Mouse (Mus musculus): ENCODE measurements around the gene Epb41l1.

The Epb41l1 gene

DNA sequence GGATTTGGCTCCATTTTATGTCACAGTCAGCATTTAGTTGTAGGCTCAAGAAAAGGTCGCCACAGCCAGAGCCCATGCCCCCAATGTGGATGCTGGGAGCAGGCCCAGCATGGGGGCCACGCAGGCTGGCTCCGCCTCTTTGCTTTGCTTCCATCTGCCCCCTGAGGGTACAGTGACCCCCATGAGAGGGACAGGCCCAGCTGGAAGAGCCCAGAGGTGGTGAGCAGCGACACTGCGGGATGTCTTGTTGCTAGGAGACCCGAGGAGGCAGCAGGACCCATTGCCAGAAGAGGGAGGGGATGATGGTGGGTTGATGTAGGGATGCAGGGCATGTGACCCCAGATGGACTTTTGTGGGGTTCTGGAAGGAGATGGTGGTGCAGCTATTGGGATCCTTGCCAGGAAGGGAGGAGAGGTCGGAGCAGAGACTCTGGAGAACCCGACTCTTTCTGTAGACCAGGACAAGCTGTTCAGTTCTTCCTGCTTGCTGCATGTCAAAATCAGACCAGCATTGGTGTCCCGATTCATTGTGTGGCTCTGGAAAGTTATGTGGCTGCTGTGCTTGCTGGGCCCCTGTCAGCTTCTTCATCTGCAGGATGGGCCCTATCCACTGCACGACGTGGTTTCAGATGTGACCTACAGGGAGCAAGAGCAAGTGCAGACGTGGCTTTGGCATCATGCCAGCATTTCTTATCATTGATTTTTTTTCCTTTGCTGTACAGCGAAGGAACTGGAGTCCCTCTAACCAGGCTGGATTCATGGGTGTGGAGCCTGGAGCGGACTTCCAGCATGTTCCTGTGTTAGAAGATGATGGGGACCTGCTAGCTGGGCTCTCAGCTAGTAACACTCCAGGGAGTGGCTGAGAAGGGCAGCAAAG, 41.7 kb downstream of the Epb41l1 start:
- DNase-seq, result no peak

DNA sequence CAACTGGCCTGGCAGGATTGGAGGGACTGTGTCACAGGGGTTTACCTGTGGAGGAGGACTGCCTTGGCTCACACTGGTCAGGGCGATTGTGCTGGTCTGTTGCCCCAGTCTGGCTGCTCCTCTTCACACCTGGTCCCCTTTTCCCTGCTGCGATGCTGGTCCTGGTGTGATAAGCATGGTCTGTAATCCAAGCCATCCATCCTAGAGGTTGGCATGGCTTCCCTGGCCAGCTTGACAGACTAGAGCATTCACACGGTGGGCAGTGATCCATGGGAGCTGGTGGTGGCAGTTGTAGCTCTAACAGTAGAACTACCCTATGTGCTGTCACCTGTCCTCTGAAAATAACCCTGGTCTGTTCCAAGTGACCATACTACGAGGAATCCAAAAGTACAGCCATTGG, 43.7 kb downstream of the Epb41l1 start:
- no peak for DNase-seq

DNA sequence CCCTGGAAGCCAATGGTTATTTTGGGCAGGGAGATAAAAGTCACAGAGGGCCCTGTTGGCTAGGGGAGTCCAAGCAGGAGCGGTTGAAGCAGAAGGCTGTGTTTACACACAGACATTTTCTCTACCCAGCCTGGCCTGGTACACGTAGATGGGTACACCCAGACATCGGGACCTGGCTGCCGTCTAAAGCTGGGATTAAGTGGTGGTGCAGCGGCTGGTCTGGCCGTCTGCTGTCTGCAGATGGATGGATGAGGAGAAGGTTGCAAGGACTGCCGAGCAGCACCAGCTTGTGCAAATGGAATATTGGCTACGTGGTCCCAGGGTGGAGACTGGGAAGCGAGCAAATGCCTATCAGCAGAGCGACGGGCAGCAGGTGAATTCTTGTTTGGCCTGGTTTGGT, 46.8 kb downstream of the Epb41l1 start:
- DNase-seq, result no peak

DNA sequence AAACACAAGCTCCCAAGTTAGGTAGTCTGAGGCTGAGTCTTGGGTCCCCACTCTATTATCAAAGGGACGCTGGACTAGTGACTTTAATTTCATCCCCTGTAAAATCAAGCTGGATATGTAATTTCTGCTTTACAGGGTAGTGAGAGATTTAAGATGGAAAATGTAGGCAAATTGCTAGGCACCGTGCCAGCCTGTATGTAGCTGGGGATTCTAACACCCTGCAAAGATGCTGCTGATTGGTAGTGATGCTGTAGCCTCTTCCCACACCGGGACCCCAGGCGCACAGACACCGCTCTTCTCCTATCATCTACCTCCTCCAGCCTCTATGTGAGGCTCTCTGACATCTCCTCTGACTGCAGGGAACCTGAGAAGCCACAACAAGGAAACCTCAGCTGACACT, 48.2 kb downstream of the Epb41l1 start:
- DNase-seq, result peak; percentile 65

DNA sequence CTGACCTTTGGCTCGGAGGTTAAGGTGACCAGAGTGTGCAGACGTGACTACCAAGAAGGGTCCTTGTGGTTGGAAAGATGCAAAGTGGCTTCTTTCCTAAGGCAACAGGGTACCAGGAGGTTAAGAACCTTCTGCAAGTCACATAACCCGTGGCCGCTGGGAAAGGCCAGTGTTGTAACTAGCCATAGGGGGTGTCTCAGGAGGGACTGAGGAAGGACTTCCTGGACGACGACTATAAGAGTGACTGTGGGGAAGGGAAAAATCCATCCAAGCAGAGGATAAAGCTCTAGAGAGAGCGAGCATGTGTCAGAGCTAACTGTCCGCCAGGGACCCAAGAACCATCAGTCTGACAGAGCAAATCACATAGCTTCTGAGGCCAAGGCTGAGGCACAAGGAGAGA, 48.8 kb downstream of the Epb41l1 start:
- DNase-seq, result no peak

DNA sequence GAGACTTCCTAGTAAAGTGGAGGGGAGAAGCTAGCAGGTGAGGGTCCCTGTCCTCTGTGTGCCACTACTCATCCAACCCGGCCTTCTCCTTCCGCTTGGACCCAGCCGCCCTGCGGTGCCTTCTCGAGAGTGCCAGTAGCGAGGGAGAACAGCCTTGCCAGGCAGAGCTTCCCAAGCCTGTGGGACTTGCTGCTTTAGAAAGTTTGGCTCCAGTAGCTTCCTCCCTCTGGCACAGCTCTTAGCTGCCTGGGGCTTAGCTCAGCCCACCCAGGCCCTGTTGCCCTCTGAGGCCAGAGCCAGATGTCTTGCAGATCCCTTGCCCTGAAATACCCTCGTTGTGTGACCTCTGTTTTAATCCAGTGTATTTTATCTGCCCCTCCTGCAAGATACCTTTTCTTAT, 50.2 kb downstream of the Epb41l1 start:
- no peak for DNase-seq

DNA sequence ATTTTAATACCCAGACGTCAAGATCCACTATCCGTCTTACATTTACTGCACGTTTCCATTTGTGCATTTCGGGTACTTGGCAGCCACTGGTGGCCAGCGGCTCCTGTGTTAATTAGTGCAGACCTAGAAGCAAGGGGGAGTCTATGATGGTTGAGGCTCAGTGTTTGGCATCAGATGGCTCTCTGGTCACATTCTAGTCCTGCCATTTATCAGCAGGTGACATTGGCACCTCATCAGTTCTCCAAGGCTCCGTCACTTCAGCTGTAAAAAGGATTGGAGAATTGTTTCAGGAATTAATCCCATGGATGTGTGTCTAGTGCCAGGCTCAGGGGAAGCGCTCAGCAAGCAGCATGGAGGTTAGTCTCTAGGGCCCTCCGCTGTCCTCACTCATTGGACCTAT, 51.6 kb downstream of the Epb41l1 start:
- DNase-seq, result no peak

DNA sequence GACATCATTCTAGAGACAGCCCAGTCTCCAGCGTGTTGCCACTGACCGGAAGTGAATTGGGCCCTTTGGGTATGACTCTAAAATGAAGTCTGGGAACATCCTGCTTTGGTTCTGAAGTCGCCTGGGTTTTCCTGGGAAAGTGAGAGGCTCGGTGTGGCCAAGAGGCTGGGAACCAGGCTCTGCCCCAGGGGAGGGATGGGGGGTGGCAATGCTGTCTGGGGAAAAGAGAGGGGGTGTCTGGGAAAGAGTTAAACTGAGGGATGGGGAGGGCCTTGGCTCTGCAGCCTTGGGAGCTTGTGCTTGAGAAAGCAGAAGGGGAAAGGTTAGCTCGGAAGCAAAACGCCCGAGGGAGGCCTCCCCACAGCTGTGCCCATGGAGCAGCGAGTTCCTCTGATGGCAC, 53.0 kb downstream of the Epb41l1 start:
- DNase-seq, result no peak

DNA sequence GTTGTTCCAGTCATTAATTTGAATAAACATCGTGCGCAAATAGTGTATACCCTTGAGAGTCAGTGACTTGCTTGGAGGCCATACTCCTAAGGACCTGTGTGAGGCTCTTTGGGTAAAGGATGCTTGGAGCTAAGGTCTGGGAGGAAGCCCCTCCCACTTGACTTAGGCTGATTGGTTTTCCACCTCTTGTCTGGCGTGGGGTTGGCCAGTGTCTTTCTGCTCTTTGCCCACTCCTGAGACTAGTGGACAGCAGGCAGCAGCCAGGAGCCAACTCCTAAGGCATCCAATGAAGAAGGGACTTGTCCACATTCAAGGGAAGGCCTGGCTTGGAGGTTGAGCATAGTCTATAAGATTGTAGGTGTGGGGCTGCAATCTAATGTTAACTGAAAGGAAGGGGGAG, 53.4 kb downstream of the Epb41l1 start:
- no peak for DNase-seq

DNA sequence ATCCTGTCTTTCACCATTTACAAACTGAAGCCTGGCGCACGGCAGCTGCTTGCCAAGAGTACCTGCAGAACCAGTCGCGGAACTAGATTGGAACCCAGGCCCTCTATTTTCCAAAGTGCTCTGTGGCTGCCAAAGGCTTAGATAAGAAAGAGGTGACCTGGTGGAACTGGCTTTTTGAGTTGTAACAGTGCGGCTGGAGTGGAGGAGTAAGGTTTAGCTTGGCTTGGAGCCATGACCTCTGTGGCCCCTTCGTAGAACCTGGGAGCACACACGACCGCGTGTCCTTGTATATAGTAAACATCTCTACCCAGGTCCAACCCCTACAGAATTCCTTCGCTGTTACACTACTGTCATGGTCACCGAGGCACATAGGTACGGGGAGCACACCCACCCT, 54.2 kb downstream of the Epb41l1 start:
- DNase-seq, result no peak

DNA sequence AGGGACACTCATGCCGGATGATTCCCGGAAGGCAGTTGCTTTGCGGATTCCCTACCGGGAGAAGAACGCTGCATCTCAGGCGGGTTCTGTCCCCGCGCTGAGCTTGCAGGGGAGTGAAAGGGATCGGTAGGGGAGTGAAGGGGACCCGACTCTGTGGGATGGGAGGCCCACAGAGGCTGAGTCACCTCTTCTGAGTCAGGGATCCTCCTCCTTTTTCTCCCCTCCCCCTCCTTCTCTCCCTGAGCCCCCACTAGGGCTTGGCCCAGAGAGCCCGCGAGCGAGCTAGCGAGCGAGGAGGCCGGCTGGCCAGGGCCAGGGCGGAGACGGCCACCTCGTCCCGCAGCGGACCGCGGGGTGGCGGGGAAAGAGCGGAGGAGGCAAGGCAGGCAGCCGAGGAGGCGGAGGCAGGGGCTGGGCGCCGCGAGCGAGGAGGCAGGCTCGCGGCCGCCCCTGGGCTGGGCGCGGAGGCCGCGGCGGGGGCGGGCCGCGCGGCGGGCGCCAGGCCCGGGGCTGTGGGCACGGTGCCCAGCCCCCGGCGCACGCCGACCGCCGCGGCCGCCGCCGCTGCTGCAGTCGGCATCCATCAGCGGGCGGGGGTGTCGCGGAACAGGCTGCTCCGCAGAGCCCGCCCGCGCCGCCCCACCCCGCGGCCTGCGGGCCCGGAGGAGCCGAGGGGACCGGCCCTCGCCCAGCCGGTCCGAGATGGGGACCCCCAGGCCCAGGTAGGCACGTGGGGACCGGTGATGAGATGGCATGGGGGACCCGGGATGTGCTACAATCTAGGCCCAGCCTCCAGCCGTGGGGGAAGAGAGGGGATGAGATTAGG, 54.8 kb downstream of the Epb41l1 start:
- peak; percentile 61 for DNase-seq

DNA sequence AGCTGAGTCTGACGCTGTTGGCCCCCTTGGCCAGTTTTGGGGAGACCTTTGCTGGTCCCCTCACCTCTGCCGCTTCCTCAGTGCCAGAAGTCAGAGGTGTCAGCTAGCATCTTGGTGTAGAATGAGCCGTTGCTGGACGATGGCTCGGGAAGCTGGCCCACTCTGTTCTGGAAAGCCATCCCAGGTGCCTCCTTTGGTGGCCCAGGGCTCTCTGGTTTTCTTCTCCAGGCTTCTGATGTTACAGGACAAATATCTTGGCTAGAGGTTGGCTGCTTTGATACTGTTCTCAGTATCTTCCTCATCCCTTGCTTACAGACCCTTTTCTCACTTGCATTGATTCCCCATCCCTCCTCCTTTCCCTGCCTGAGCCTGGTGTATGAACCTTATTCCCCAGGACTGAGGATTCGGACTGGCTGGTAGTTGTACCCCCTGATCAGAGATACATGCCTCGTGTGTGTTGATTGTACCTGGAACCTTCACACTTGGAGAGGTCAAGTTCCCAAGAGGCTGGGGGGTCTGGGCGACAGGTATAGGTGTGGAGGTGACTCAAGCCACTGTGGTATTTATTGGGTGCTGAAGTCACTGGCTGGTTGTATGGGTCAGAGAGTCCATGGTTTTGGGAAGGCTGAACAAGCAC, 55.5 kb downstream of the Epb41l1 start:
- DNase-seq, result no peak

DNA sequence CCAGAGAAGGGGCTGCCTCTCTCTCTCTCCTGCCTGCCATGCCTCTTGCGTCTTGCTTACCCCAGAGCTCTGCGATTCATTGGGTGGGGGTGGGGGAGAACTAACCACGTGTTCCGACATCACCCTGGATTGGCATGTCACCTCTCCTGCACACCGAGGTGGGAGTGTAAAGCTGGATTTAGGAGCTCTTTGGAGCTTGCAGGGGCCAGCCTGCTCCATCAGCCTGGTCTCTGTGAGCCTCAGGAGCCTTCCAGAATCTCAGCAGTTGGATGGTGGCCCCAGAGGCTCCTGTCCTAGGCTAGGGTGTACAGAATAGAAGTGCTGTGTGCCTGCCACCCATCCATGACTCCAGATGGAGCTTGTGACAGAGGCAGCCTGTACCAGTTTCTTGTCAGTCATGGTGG, 56.0 kb downstream of the Epb41l1 start:
- no peak for DNase-seq

DNA sequence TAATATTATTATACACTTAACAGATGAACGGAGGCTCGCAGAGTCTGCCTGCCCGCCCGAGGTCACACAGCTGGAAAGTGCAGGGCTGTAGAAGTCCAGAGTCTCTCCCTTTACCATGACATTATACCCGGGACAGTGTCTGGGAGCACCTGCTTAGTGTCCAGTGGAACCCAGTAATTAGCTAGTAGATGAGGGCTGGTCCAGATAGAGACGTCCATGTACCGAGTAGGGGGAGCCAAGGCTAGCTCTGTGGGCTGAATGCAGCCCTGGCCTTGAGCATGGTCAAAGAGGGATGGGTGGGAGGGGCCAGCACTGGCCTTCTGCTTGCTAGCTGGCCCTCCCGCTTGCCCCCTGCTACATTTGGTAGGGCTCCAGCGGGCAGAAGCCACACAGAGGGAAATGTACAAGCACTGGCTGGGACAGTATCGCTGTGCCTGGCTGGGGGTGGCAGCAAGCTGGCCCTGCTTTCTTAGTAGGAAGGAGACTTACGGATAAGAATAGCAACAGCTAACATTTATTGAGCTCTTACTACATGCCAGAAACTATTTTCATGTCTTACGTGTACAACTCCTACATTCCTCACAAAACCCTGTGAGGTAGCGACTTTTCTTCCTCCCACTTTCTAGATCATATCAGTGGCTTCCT, 57.5 kb downstream of the Epb41l1 start:
- DNase-seq, result no peak

DNA sequence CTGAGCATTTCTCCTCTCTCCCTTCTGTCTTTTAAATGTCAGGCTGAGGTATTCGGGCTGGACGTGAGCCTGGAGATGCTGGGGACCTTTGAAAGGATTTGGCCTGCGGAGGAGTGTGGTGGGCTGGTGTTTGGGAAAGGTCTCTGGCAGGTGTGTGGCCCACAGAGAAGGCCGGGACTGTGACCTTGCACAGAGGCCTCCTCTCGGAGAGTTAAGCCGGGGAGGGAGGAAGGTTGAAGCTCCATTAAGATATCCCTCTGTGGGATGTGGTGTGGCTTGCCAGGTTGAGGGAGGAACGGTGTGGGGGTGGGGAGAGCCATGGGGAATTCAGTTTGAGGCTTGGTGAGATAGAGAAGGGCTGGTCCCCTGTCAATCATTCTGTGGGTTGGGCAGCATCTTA, 59.1 kb downstream of the Epb41l1 start:
- no peak for DNase-seq

DNA sequence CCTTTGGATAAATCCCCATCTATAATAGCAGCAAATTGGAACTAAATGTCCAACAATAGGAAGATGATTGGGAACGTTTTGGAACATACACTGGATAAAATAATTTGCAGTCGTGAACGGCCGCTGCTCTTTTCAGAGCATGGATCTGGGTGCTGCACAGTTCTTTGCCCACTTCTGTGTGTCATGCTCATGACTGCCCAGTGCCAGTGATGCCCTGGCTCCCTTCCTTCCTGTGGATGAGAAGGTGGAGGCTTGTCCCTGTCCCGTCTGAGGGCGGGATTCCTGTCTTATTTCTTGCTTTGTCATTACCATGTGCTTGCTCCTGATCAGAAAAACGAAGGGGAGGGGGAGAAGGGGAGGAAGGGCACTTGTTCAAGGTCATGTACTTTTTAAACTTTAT, 59.6 kb downstream of the Epb41l1 start:
- no peak for DNase-seq

DNA sequence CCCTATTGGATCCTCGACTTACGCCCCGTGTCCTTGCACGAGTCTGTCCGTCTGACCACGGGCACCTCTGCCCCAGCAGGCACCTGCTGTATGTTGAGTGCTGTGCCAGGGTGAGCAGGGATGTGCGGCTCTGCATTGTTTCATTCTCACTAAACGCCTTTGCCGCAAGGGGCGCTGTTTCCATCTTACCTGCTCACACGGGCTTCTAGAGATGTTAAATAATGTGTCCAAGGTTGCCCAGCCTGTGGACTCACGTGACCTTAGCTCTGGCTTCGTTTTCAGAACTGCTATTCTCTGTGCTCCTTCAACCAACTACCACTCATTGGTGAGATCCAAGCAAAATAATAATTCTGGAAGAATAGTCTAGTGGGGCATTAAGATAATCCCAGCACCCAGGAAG, 61.6 kb downstream of the Epb41l1 start:
- peak; percentile 66 for DNase-seq

DNA sequence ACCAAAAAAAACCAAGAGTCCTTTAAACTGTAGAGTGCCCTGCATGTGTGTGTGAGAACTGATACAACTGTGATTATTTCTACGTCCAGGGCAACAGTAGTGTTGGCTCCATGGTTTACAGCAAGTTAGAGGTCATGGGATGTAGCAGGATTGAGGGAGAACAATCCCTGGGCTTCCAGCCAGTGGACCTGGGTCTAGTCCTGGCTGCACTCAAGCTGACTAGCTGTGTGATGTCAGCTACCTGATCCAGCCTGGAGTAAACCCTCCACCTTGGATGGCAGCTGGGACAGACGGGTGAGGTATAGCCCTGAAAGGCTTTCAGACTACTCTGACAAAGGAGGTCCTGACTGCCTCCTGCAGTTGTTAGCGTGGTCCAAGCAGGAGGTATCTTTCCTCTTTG, 62.1 kb downstream of the Epb41l1 start:
- DNase-seq, result no peak

DNA sequence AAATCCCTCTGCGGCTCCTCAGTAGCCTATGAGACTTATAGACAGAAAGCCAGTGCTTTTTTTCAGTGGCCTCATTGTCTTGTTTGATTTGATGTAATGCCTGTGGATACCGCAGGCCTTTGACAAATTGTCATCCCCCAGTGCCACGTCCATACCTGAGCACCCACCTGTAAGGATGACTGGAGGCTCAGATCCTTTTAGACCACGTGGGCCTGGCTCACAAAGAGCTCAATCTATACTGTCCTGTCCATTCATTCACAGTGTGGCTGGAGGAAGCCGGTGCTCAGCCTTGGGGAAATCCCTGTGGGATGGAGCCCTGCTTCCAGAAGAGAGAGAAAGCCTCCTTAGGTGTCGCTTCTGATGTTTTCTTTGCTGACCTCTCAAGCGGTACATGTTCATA, 62.5 kb downstream of the Epb41l1 start:
- DNase-seq, result no peak

DNA sequence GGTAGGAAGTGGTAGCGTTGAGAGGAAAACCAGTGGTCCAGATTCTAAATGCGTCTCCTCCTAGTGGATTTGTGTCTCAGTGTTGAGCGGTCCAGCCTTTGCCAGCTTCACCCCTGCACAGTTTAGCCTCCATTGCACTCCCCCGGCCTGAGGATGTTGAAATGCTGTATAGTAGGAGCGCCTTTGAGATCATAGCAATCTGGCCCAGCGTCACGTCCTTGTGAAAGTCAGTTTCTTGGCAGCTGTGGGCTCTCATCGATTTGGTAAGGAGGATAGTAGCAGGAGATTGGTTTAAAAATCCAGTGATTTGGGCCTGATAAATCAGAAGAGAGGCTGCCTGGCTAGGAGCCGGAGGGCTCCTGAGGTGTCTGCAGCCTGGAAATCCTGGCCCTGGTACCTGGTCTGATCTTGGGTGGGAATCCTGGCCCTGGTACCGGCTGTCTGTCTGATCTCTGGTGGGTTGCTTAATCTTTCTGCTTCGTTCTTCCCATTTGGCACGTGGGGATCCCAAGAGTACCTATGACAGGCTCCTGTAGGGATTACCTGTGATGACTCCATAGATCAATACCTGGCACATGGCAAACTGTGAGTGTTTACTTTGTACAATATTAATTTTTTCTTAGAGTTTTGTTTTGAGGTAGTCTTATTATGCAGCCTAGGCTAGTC, 65.5 kb downstream of the Epb41l1 start:
- no peak for DNase-seq

DNA sequence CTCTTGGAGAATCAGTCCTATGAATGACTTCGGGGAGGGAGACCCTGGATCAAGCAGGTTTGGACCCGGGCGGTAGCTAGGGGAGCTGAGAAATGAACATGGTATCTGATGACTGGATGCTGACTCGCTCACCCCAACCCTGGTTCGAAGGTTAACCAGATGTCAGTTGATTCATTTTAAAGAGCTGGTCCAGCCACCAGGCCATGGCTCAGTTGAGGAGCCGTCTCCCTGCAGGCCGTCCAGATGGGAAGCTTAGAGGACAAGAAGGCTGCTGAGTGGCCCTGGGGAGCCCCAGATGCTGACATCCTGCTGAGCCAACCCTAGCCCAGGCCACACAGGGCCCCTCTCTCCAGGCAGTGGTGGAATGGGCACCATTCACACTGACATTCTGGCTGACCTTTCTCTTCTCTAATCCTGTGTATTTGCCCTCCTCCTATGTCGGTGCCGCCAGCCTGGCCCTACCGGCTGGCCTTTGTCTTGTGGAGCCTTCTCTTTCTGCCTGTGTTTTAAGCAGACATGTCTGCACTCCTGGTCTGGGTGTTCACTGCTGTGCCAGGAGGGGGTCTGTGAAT, 67.0 kb downstream of the Epb41l1 start:
- no peak for DNase-seq

DNA sequence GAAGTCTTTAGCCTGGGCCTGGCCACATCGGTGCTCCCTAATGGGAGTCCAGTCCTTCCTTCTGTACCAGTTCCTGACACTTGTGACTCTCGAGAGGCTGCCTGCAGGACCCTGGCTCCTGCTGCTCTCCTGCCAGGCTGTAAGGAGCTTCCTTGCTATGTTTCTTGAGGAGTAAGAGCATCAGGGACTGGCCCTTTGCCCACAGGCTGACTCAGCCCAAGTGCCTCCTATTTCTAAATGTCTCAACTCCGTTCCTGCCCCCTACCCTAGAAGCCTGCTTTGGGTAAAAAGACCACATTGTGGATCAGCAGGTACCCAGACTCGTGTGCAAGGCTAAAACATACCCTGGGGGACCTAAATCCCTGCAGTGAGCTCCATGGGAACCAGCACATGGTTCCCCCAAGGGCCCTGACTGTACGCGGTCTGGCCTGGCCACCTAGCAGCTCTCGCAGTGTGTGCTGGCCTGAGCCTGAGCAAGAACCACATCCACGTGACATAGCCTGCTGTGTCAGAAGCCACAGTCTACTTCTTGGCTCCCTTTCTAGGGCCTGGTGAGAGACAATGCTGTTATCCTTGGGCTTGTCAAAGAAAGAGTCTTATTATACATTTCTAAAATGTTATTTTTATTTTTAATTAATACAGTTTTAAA, 67.6 kb downstream of the Epb41l1 start:
- DNase-seq, result no peak
